Mouse (Mus musculus) stomach, embryonic 14.5 days (tissue): ENCODE data around the gene Npy. TPM values are rescaled to one million over a fixed set of nuclear protein-coding genes. Genes with fewer than 3 reads are reported as not detected.

Source experiments
- ATAC-seq: fragments of 200-750 bp; cut with Nextera tagmentation; 2 replicates; pipeline ENCODE4 v1.8.0; 2017; ENCODE audit warnings: low read depth, moderate TSS enrichment; ENCODE audit not compliant: insufficient number of reproducible peaks, insufficient read depth, low FRiP score
- H3K27ac ChIP-seq: fragments of 300-500 bp; sonication (generic); 2 replicates; pipeline ENCODE4 v1.5.1; 2014; ENCODE audit warnings: mild to moderate bottlenecking, low read length, moderate library complexity, mixed read lengths
- H3K27me3 ChIP-seq: fragments of 300-500 bp; sonication (generic); 2 replicates; pipeline ENCODE4 v1.6.1; 2014; ENCODE audit warnings: low read length, control low read depth, mixed read lengths; ENCODE audit not compliant: control insufficient read depth, insufficient read depth
- H3K36me3 ChIP-seq: fragments of 300-500 bp; sonication (generic); 2 replicates; pipeline ENCODE4 v1.6.1; 2014; ENCODE audit warnings: mild to moderate bottlenecking, control low read depth, low read length, moderate library complexity, mixed read lengths; ENCODE audit not compliant: control insufficient read depth, insufficient read depth
- H3K4me1 ChIP-seq: fragments of 300-500 bp; sonication (generic); 2 replicates; pipeline ENCODE4 v1.6.1; 2014; ENCODE audit warnings: low read length, control low read depth, mixed read lengths; ENCODE audit not compliant: control insufficient read depth, insufficient read depth
- H3K4me2 ChIP-seq: fragments of 300-500 bp; sonication (generic); replicated peaks from 2 replicates; pipeline ENCODE4 v1.6.1; 2014; ENCODE audit warnings: low read depth, low read length, control low read depth
- H3K4me3 ChIP-seq: fragments of 300-500 bp; sonication (generic); 2 replicates; pipeline ENCODE4 v1.5.1; 2014; ENCODE audit warnings: low read depth, low read length, control low read depth
- H3K9ac ChIP-seq: fragments of 300-500 bp; sonication (generic); replicated peaks from 2 replicates; pipeline ENCODE4 v1.6.1; 2014; ENCODE audit warnings: low read depth, mild to moderate bottlenecking, control low read depth, low read length, moderate library complexity, mixed read lengths
- H3K9me3 ChIP-seq: fragments of 300-500 bp; sonication (generic); 2 replicates; pipeline ENCODE4 v1.6.1; 2016; ENCODE audit warnings: low read depth, low read length, control low read depth; ENCODE audit not compliant: control insufficient read depth
- WGBS: fragments of 180-500 bp; shearing (Covaris S2); extraction: QIAGEN DNeasy Blood & Tissue Kit; methylation state at CpG from one replicate; pipeline ENCODE4 v1.1.7; 2014; 5-methylcytosine and 5-hydroxymethylcytosine counted together
- polyA plus RNA-seq: library from polyadenylated mRNA; unstranded; fragments of >200 nt; fragmentation: Nextera tagmentation; extraction: Ambion mirVana; gene quantifications from 2 replicates; pipeline ENCODE4 v1.2.1, GENCODE M21; 2014

Npy gene
- polyA plus RNA-seq, 1 experiment from 2014 or later: 4.7 TPM

GRCm38 (mm10) chr6:49792524-49792923 is 30.0 kb upstream of the Npy start:
- ATAC-seq: no peak
- no peak overlapping the region for H3K9ac ChIP-seq
- no peak overlapping the region for H3K4me3 ChIP-seq
- H3K4me1 ChIP-seq: no peaks in the 10 kb centered on the region
- no peak overlapping the region for H3K27ac ChIP-seq
- 81% methylated on average over 12 of the region's 12 CpGs for WGBS
- no peak overlapping the region for H3K4me2 ChIP-seq
- no peaks in the 10 kb centered on the region for H3K9me3 ChIP-seq
- H3K27me3 ChIP-seq: no peaks in the 10 kb centered on the region
- H3K36me3 ChIP-seq: no peaks in the 10 kb centered on the region

- Histone ChIP-seq H3K4me3 (no peak overlapping the region), H3K4me2 (no peak overlapping the region), H3K27ac (no peak overlapping the region), H3K27me3 (no peaks in the 10 kb centered on the region), H3K9ac (no peak overlapping the region), H3K36me3 (no peaks in the 10 kb centered on the region), H3K4me1 (no peaks in the 10 kb centered on the region), H3K9me3 (no peaks in the 10 kb centered on the region)
- ATAC-seq: no peak
- WGBS: 65% methylated on average over 8 of the region's 8 CpGs
Measured at GRCm38 (mm10) chr6:49804105-49804504, 18.4 kb upstream of the Npy start.

GRCm38 (mm10) chr6:49808076-49808475 is 14.4 kb upstream of the Npy start:
- no peak overlapping the region for H3K27ac ChIP-seq
- peak overlapping the region; percentile 12; the same call in 1 of the 2 replicates for H3K4me3 ChIP-seq
- H3K9me3 ChIP-seq: no peaks in the 10 kb centered on the region
- peak overlapping the region; percentile 38 for H3K4me2 ChIP-seq
- WGBS: 30% methylated on average over 13 of the region's 13 CpGs
- H3K9ac ChIP-seq: no peak overlapping the region
- no peaks in the 10 kb centered on the region for H3K36me3 ChIP-seq
- H3K4me1 ChIP-seq: no peaks in the 10 kb centered on the region
- H3K27me3 ChIP-seq: no peaks in the 10 kb centered on the region
- ATAC-seq: no peak

- H3K27me3 ChIP-seq: peaks cover 18% of the 10 kb centered on the region
- H3K4me2 ChIP-seq: no peak overlapping the region
- WGBS: 69% methylated on average over 5 of the region's 5 CpGs
Measured at GRCm38 (mm10) chr6:49817183-49817582, 5.3 kb upstream of the Npy start.

GRCm38 (mm10) chr6:49817625-49818024 is 4.9 kb upstream of the Npy start:
- Histone ChIP-seq H3K36me3 (no peaks in the 10 kb centered on the region), H3K27me3 (peaks cover 22% of the 10 kb centered on the region), H3K9me3 (no peaks in the 10 kb centered on the region), H3K9ac (no peak overlapping the region), H3K4me1 (no peaks in the 10 kb centered on the region), H3K27ac (no peak overlapping the region), H3K4me3 (no peak overlapping the region), H3K4me2 (no peak overlapping the region)
- whole genome bisulfite sequencing: 70% methylated on average over 6 of the region's 6 CpGs
- ATAC-seq: no peak

More at GRCm38 (mm10) chr6:49817183-49817582, 5.3 kb upstream of the Npy start:
- Histone ChIP-seq H3K4me1 (no peaks in the 10 kb centered on the region), H3K27ac (no peak overlapping the region), H3K4me3 (no peak overlapping the region), H3K36me3 (no peaks in the 10 kb centered on the region), H3K9ac (no peak overlapping the region), H3K9me3 (no peaks in the 10 kb centered on the region)
- no peak for ATAC-seq

GRCm38 (mm10) chr6:49822871-49823230 is 341 bp downstream of the Npy start:
- H3K36me3 ChIP-seq: no peaks in the 10 kb centered on the region
- H3K9me3 ChIP-seq: no peaks in the 10 kb centered on the region
- H3K27me3 ChIP-seq: peaks cover 40% of the 10 kb centered on the region
- ATAC-seq: no peak
- H3K27ac ChIP-seq: no peak overlapping the region
- H3K9ac ChIP-seq: no peak overlapping the region
- no peaks in the 10 kb centered on the region for H3K4me1 ChIP-seq
- H3K4me2 ChIP-seq: peak overlapping the region; percentile 80
- peak overlapping the region; percentile 36 for H3K4me3 ChIP-seq
- WGBS: 2% methylated on average over 10 of the region's 10 CpGs

GRCm38 (mm10) chr6:49823371-49823770 is 861 bp downstream of the Npy start:
- Histone ChIP-seq H3K27me3 (peaks cover 40% of the 10 kb centered on the region), H3K9ac (no peak overlapping the region), H3K36me3 (no peaks in the 10 kb centered on the region), H3K4me3 (no peak overlapping the region), H3K4me2 (no peak overlapping the region), H3K27ac (no peak overlapping the region), H3K4me1 (no peaks in the 10 kb centered on the region), H3K9me3 (no peaks in the 10 kb centered on the region)
- WGBS: 6% methylated on average over 15 of the region's 15 CpGs
- no peak for ATAC-seq

- peaks cover 40% of the 10 kb centered on the region for H3K27me3 ChIP-seq
- 17% methylated on average over 2 of the region's 2 CpGs for WGBS
- H3K27ac ChIP-seq: no peak overlapping the region
- no peak overlapping the region for H3K4me2 ChIP-seq
- no peaks in the 10 kb centered on the region for H3K4me1 ChIP-seq
- no peak overlapping the region for H3K4me3 ChIP-seq
- H3K9me3 ChIP-seq: no peaks in the 10 kb centered on the region
- no peak overlapping the region for H3K9ac ChIP-seq
- H3K36me3 ChIP-seq: no peaks in the 10 kb centered on the region
- ATAC-seq: no peak
Measured at GRCm38 (mm10) chr6:49823821-49824220, 1.3 kb downstream of the Npy start.

GRCm38 (mm10) chr6:49831579-49831978 is 9.1 kb downstream of the Npy start:
- H3K27me3 ChIP-seq: no peaks in the 10 kb centered on the region
- no peaks in the 10 kb centered on the region for H3K4me1 ChIP-seq
- H3K27ac ChIP-seq: no peak overlapping the region
- WGBS: 70% methylated on average over 2 of the region's 2 CpGs
- H3K9me3 ChIP-seq: no peaks in the 10 kb centered on the region
- ATAC-seq: no peak
- no peak overlapping the region for H3K4me2 ChIP-seq
- H3K9ac ChIP-seq: no peak overlapping the region
- no peaks in the 10 kb centered on the region for H3K36me3 ChIP-seq
- H3K4me3 ChIP-seq: no peak overlapping the region
